Mouse (Mus musculus): ENCODE data around the gene Dhodh.

The Dhodh gene

GRCm38 (mm10) chr8:109585652-109586051 is 22.8 kb downstream of the Dhodh start:
- no peak for DNase-seq (ENCODE audit: low spot score)

GRCm38 (mm10) chr8:109584830-109585229 is 23.6 kb downstream of the Dhodh start:
- DNase-seq (ENCODE audit: low spot score): no peak

- no peak for DNase-seq (ENCODE audit: low spot score)
These were observed 24.2 kb downstream of the Dhodh start for GRCm38 (mm10) chr8:109584293-109584692.

GRCm38 (mm10) chr8:109578900-109579301 is 29.6 kb downstream of the Dhodh start, which contains the start of gene Hp:
Gene Hp (minus strand): TSS chr8:109579172.
- no peak for DNase-seq (ENCODE audit: low spot score)

DNA sequence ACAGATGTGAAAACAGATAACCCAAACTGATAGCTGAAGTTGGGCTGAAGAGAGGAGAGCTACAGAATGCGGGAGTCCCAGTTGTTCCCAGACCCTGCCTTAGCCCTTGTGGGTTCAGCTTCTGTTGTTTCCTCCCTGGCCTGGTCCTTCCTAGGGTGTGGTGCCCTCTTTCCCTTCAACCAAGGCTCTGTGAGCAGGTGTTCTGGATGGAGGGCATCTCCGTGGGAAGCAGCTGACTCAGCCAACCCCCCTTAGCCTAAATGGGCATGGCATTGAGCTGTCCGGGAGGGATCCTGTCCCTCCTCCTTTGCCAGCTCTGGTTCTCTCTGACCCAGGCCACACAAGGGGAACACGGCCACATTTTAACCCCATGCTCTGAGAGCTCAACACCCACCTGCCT is 32.2 kb downstream of the Dhodh start:
- DNase-seq (ENCODE audit: low spot score): no peak

GRCm38 (mm10) chr8:109571139-109571538 is 37.3 kb downstream of the Dhodh start:
- DNase-seq (ENCODE audit: low spot score): no peak

DNA sequence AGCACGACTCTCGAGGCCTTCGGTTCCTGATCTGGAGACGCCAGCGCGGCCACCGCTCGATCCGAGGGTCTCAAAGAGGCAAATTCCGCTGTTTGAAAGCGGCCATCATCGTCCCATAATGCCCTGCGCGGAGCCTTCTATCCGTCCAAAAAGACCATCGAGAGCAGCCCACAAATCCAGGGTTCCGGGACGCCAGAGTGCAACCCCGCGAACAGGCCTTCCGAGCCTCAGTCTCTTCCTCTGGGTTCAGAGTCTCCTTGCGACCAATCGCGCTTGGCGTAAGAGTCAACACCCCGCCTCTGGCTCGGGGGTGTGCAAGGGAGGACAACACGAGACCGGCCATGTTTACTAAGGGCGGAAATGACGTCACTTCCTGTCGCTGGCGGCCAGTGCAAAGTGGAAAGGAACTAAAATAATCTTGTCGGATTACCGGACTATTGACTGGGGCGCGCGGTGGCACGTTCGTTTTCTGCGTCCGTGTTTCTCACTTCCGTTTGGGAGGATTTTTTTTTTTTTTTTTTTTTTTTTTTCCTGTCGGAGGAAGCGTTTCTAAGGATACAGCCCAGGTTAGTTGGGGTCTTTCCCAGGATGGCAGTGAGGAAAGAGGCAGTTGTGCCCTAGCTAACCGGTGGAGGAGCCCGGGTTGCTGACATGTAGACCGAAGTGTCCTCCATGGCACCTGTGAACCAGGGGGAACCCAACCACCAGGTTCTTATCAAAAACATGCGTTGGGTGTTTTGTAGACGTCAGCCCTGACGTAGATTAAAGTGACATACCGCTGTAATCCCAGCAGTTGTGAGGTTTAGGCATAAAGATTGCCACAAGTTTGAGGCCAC is 42.8 kb downstream of the Dhodh start, which contains the start of the genes Dhx38 and Txnl4b:
Gene Dhx38, minus strand, starts transcription at position 364 of the 836 bp plus-strand sequence.
Gene Txnl4b, plus strand, starts transcription at position 395 of the 836 bp plus-strand sequence.
- peak; percentile 95 for DNase-seq (ENCODE audit: low spot score)

DNA sequence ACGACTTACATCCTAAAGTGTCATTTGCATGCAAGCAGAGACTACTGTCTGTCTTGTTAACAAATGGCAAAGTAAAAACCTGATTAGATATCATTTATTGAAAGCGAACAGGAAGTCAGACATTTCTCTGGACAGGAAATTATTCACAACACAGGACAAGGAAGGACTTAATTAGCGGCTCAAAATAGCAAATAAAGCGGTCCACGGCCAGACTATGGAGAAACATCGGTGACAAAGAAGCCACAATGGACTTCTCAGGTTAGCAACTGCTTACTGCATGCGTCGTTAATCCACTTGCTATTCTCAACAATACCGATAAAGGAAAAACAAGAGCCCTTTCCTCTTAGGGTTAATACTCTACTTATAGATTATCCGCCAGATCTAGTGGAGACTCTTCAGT is 43.7 kb downstream of the Dhodh start:
- DNase-seq (ENCODE audit: low spot score): no peak

GRCm38 (mm10) chr8:109563881-109564280 is 44.6 kb downstream of the Dhodh start:
- DNase-seq (ENCODE audit: low spot score): no peak

DNA sequence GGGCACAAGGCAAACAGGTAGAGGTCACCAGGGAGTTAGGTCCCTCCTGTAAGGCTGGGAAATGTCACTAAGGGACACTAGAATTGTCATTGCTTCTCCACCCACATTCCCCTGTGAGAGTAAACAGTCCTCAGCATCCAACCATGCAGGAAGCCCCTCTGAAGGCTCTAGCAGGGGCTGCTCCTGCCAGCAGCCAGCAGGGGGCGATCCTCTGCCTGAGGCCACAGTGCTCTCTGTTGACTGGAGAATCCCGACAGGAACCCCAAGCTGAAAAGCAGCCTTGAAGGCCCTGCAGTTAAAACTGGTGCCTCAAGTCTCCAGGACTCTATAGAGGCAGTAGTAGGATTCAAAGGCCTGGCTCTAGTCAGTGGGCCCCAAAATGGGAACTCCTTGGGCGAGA is 56.8 kb downstream of the Dhodh start:
- DNase-seq (ENCODE audit: low spot score): no peak

DNA sequence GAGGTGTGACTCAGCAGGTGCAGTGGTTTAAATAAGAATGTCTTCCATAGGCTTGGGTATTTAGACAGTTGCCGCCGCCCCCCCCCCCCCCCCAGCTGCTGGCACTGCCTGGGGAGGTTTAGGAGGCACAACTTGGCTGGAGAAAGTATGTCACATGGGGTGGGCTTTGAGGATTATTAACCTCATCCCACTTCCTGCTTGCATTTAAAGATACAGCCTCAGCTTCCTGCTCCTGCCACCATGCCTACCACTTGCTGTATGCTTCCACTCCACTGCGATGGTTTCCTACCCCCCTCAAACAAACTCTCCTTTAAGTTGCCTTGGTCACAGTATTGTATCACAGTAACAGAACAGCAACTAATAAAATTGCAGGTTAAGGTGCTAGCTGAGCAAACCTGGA is 64.4 kb downstream of the Dhodh start:
- no peak for DNase-seq (ENCODE audit: low spot score)

GRCm38 (mm10) chr8:109542748-109543519 is 65.5 kb downstream of the Dhodh start:
- no peak for DNase-seq (ENCODE audit: low spot score)

DNA sequence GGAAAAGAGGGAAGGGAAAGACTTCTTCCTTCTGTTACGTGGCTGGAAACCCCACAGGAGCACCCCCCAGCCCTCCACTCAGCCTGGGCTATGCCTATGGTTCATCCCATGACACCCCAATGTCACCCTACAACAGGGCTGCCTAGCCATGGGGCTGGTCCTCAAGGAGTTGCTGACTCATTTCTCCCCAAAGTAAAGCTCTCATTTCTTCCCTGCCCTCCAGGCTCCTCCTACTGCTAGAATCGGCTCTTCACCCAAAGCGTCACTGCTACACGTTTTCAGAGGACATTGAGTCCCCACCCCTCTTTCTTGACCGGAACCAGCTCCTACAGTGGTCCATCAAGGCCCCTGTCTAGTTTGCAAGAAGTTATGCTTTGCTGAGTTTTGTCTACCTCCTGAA is 66.3 kb downstream of the Dhodh start:
- DNase-seq (ENCODE audit: low spot score): no peak

Data from urinary bladder, postnatal 10 days (tissue).